Mouse (Mus musculus) liver, postnatal 0 days (tissue): Measurements from ENCODE around the gene Abat.

Experiments used
- CTCF ChIP-seq: sonication (generic); IDR thresholded peaks from 2 replicates; pipeline ENCODE4 v1.5.1; 2016; ENCODE audit warnings: antibody characterized with exemption, low read depth
- EP300 ChIP-seq: IDR thresholded peaks from 2 replicates; pipeline ENCODE4 v1.6.1; 2016; ENCODE audit warnings: antibody characterized with exemption, low read depth, mild to moderate bottlenecking

DNA sequence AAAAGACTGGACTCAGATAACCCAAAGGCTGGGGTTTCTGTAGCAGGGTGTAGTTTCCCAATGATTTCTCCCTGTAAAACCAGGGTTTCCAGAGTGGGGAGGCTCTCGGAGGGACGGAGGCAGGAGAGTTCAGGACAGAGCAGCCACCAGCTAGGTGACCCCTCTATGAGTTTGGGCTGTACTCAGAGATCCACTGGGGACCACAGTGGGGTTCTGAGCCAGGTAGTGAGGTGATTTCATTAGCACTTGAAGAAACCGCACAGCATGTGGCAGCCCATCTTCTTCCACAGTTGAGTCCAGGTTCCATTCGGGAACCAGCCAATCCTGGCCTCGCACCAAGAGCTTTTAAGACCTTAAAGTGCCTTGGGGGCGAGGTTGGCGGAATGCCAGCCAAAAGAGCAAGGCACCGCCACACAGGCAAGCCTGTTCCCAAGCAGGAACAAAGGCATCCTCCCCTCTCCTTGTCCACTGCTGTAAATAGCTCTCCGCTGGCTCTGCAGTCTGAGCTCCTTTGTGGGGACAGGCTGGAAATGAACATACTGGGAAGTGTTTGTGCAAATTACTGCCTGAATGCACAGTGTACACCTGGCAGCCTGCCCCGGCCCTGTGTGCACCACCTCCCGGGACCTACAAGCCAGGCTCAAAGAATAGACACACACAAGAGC is 10.4 kb downstream of the Abat start:
- no peak for TF ChIP-seq EP300
- TF ChIP-seq CTCF = no peak
